ENCODE assay signal across 23 mouse cellular contexts in genomic region chr10:63258696-63259095, GRCm38 (mm10). TPM values are rescaled to one million over a fixed set of nuclear protein-coding genes. Genes with fewer than 3 reads are reported as not detected.
DNase-seq lines count a peak whose midpoint lies in the region; ATAC-seq and TF ChIP-seq lines count a peak whose summit lies in the region.
"Had no signal": no experiment of that assay in that cellular context is flagged by ENCODE, and none has a peak within 500 bp of the region (broad histone marks: within the 10 kb centered on the region; RNA-seq: fewer than 3 reads in every experiment).

No protein-coding gene starts in this region.

- peak overlapping the region; percentile 58 for H3K27ac ChIP-seq in heart, embryonic 13.5 days (replicated peaks)
- H3K27ac ChIP-seq in liver, adult 2 months (replicated peaks; ENCODE audit: insufficient read depth, low read depth, low read length) = peak overlapping the region; percentile 79
- no peak overlapping the region for H3K27ac ChIP-seq in intestine, postnatal 0 days (ENCODE audit: low read depth, low read length)
- peak overlapping the region; percentile 51; the same call in 1 of the 2 replicates for H3K27ac ChIP-seq in liver, postnatal 0 days (ENCODE audit: low read depth)
- H3K27ac ChIP-seq: hindbrain, embryonic 14.5 days; left cerebral cortex, adult 2 months had no signal

- no peaks in the 10 kb centered on the region for H3K27me3 ChIP-seq in heart, embryonic 13.5 days (replicated peaks)
- H3K27me3 ChIP-seq in liver, adult 2 months (ENCODE audit: control insufficient read depth, insufficient read depth, low read length) = no peaks in the 10 kb centered on the region
- no peaks in the 10 kb centered on the region for H3K27me3 ChIP-seq in intestine, postnatal 0 days (replicated peaks; ENCODE audit: control insufficient read depth, insufficient read depth, low read length)
- no peaks in the 10 kb centered on the region for H3K27me3 ChIP-seq in liver, postnatal 0 days (ENCODE audit: insufficient read depth, low read length)

- ATAC-seq in heart, embryonic 13.5 days (ENCODE audit: extremely low read depth, insufficient number of reproducible peaks, low FRiP score, low TSS enrichment) = no peak
- 0 out of 2 replicates have a peak, but pooled peaks have one; percentile 31 for ATAC-seq in intestine, postnatal 0 days
- peak; percentile 48; the same call in 1 of the 2 replicates for ATAC-seq in liver, postnatal 0 days
- ATAC-seq: midbrain, embryonic 16.5 days had no signal

- no peak for DNase-seq in heart, postnatal 4 days
- DNase-seq in liver, adult 2 months (ENCODE audit: extremely low read depth, low read depth, low spot score) = peak; percentile 80
- no peak for DNase-seq in liver
- peak; percentile 29 for DNase-seq in liver, postnatal 0 days
- no peak for DNase-seq in lung, postnatal 4 days
- DNase-seq in left cerebral cortex, adult 18-20 months (ENCODE audit: low spot score in 2 of 2) = no peak
- DNase-seq: adrenal gland, adult 8-10 months; B cell, adult 2 months; cerebellum, adult 8-10 months; kidney, adult 11 months; kidney, postnatal 14 days; left cerebral cortex, postnatal 4 days; lung, adult 2 months; right cerebral cortex, postnatal 14 days; thymus, postnatal 14 days had no signal

- no peak for TF ChIP-seq CTCF in liver, adult 2 months (IDR thresholded peaks at IDR 0.05; ENCODE audit: low read depth, low read length)
- TF ChIP-seq CTCF in intestine, postnatal 0 days (IDR thresholded peaks at IDR 0.05; ENCODE audit: low read depth) = no peak
- no peak for TF ChIP-seq CTCF in liver, postnatal 0 days (IDR thresholded peaks at IDR 0.05; ENCODE audit: low read depth)

- peaks cover 26% of the 10 kb centered on the region for H3K4me1 ChIP-seq in heart, embryonic 13.5 days
- peaks cover 23% of the 10 kb centered on the region for H3K4me1 ChIP-seq in liver, adult 2 months (ENCODE audit: control insufficient read depth, insufficient read depth, low read length)
- no peaks in the 10 kb centered on the region for H3K4me1 ChIP-seq in intestine, postnatal 0 days (replicated peaks; ENCODE audit: control insufficient read depth, insufficient read depth, low read length)
- peaks cover 18% of the 10 kb centered on the region for H3K4me1 ChIP-seq in liver, postnatal 0 days (ENCODE audit: insufficient read depth)

- H3K79me2 ChIP-seq in liver, adult 2 months (ENCODE audit: control insufficient read depth, insufficient read depth, low read length) = peaks cover 11% of the 10 kb centered on the region; the same call in 1 of the 2 replicates

- TF ChIP-seq POLR2A in liver, adult 2 months (IDR thresholded peaks at IDR 0.05; ENCODE audit: extremely low read depth, insufficient read depth, low read length) = no peak

- TF ChIP-seq EP300 in liver, postnatal 0 days (IDR thresholded peaks at IDR 0.05; ENCODE audit: low read depth) = no peak

- no peak overlapping the region for H3K9ac ChIP-seq in heart, embryonic 13.5 days
- no peak overlapping the region for H3K9ac ChIP-seq in liver, adult 2 months (ENCODE audit: low read depth, low read length)
- H3K9ac ChIP-seq in intestine, postnatal 0 days (ENCODE audit: low read depth, low read length) = no peak overlapping the region
- H3K9ac ChIP-seq in liver, postnatal 0 days (replicated peaks) = no peak overlapping the region
- H3K9ac ChIP-seq: hindbrain, embryonic 14.5 days had no signal

- H3K9me3 ChIP-seq in heart, embryonic 13.5 days = no peaks in the 10 kb centered on the region
- H3K9me3 ChIP-seq in intestine, postnatal 0 days (ENCODE audit: control insufficient read depth) = no peaks in the 10 kb centered on the region
- no peaks in the 10 kb centered on the region for H3K9me3 ChIP-seq in liver, postnatal 0 days (ENCODE audit: low read length)

- H3K36me3 ChIP-seq in heart, embryonic 13.5 days = peaks cover 15% of the 10 kb centered on the region
- H3K36me3 ChIP-seq in liver, adult 2 months (ENCODE audit: control insufficient read depth, insufficient read depth, low read length) = peaks cover 8% of the 10 kb centered on the region
- peaks cover under 1% of the 10 kb centered on the region; the same call in 1 of the 2 replicates for H3K36me3 ChIP-seq in intestine, postnatal 0 days (ENCODE audit: control insufficient read depth, insufficient read depth)
- H3K36me3 ChIP-seq in liver, postnatal 0 days (replicated peaks; ENCODE audit: insufficient read depth, low read length) = peaks cover 16% of the 10 kb centered on the region

- H3K4me3 ChIP-seq in heart, embryonic 13.5 days = no peak overlapping the region
- no peak overlapping the region for H3K4me3 ChIP-seq in liver, adult 2 months (ENCODE audit: insufficient read depth, low read depth, low read length)
- no peak overlapping the region for H3K4me3 ChIP-seq in intestine, postnatal 0 days (ENCODE audit: low read depth, low read length)
- H3K4me3 ChIP-seq in liver, postnatal 0 days (ENCODE audit: low read depth, low read length) = no peak overlapping the region
- H3K4me3 ChIP-seq: left cerebral cortex, adult 2 months had no signal

- 57% methylated on average over 3 of the region's 3 CpGs for WGBS in heart, embryonic 13.5 days
- 13% methylated on average over 3 of the region's 3 CpGs for WGBS in liver, adult 2 months
- 47% methylated on average over 3 of the region's 3 CpGs for WGBS in intestine, postnatal 0 days
- WGBS in liver, postnatal 0 days (ENCODE audit: insufficient replicate concordance) = 61% methylated on average over 3 of the region's 3 CpGs

- no peak overlapping the region for H3K4me2 ChIP-seq in heart, embryonic 13.5 days
- H3K4me2 ChIP-seq in intestine, postnatal 0 days (replicated peaks; ENCODE audit: low read depth) = no peak overlapping the region
- peak overlapping the region; percentile 47 for H3K4me2 ChIP-seq in liver, postnatal 0 days (ENCODE audit: low read depth, low read length)
- H3K4me2 ChIP-seq: hindbrain, embryonic 14.5 days had no signal

RNA-seq across cellular contexts. Expression of gene Herc4, which starts 15.1 kb away (rescaled TPM):
- 25.7 and 27.1 TPM in 2 replicates for polyA plus RNA-seq in heart, embryonic 13.5 days (2015; fragmentation: Nextera tagmentation; extraction: Ambion mirVana)
- 10 to 100 TPM; 45.2 to 45.8 TPM for total RNA-seq in heart, postnatal 4 days (2021)
- total RNA-seq in liver, adult 2 months (2014; rRNA removed) = 58.5 and 62.2 TPM in 2 replicates
- polyA plus RNA-seq in liver, adult 2 months (2012; rRNA removed) = 8.3 and 9.0 TPM in 2 replicates
- polyA plus RNA-seq in intestine, postnatal 0 days (2015; fragmentation: Nextera tagmentation; extraction: Ambion mirVana) = 19.2 and 21.4 TPM in 2 replicates
- 22.5 and 22.9 TPM in 2 replicates for polyA plus RNA-seq in liver, postnatal 0 days (2015; fragmentation: Nextera tagmentation; extraction: Ambion mirVana)
- total RNA-seq in left cerebral cortex, adult 18-20 months (2021) = 10 to 100 TPM; 52.9 to 53.9 TPM

RNA-seq across cellular contexts. Expression of gene Mypn, which starts 54.9 kb away (rescaled TPM):
- polyA plus RNA-seq in heart, embryonic 13.5 days (2015; fragmentation: Nextera tagmentation; extraction: Ambion mirVana) = 4.7 and 5.3 TPM in 2 replicates
- total RNA-seq in heart, postnatal 4 days (2021) = 10 to 100 TPM; 69.3 to 75.7 TPM
- total RNA-seq in liver, adult 2 months (2014; rRNA removed) = under 0.01 TPM in 1 of 2 replicates, not detected in the other
- polyA plus RNA-seq in liver, adult 2 months (2012; rRNA removed) = 0.12 TPM in 1 of 2 replicates, not detected in the other
- polyA plus RNA-seq in intestine, postnatal 0 days (2015; fragmentation: Nextera tagmentation; extraction: Ambion mirVana) = 0.03 and 0.05 TPM in 2 replicates
- polyA plus RNA-seq in liver, postnatal 0 days (2015; fragmentation: Nextera tagmentation; extraction: Ambion mirVana) = 0.04 and 0.18 TPM in 2 replicates
- total RNA-seq in left cerebral cortex, adult 18-20 months (2021) = 1 to 10 TPM; 3.0 to 4.3 TPM
- total RNA-seq: granulocyte monocyte progenitor cell, adult 5-6 weeks; neutrophil, adult 5-6 weeks had no signal
- polyA plus RNA-seq: forebrain, embryonic 11.5 days had no signal

Comparison
In these comparisons a context has a peak if more than half of its experiments do, and no peak if none do; other contexts are left out.
1. DNase-seq: peak in liver, adult 2 months (single experiment) and liver, postnatal 0 days (single experiment); none in heart, postnatal 4 days (single experiment), liver (single experiment), lung, postnatal 4 days (0 of 2) and left cerebral cortex, adult 18-20 months (0 of 2).